Mouse (Mus musculus) liver, postnatal 0 days (tissue): Measurements from ENCODE around the gene Flnb. TPM values are rescaled to one million over a fixed set of nuclear protein-coding genes. Genes with fewer than 3 reads are reported as not detected.

Source experiments
- ATAC-seq: fragments of 200-750 bp; cut with Nextera tagmentation; 2 replicates; pipeline ENCODE4 v1.8.0; 2017; ENCODE audit warnings: mild to moderate bottlenecking, moderate library complexity
- DNase-seq: peaks from one replicate; pipeline ENCODE4 v3.0.0-alpha.2; 2016
- H3K27ac ChIP-seq: fragments of 300-500 bp; sonication (generic); 2 replicates; pipeline ENCODE4 v1.5.1; 2014; ENCODE audit warnings: antibody characterized with exemption, moderate library complexity, mild to moderate bottlenecking, low read depth
- H3K27me3 ChIP-seq: fragments of 300-500 bp; sonication (generic); 2 replicates; pipeline ENCODE4 v1.6.1; 2014; ENCODE audit warnings: low read length, control low read depth, mixed read lengths; ENCODE audit not compliant: insufficient read depth
- H3K36me3 ChIP-seq: fragments of 300-500 bp; sonication (generic); replicated peaks from 2 replicates; pipeline ENCODE4 v1.6.1; 2014; ENCODE audit warnings: mild to moderate bottlenecking, control low read depth, low read length, moderate library complexity, mixed read lengths; ENCODE audit not compliant: insufficient read depth
- H3K4me1 ChIP-seq: fragments of 300-500 bp; sonication (generic); 2 replicates; pipeline ENCODE4 v1.6.1; 2014; ENCODE audit warnings: antibody characterized with exemption, mild to moderate bottlenecking, control low read depth; ENCODE audit not compliant: insufficient read depth
- H3K4me2 ChIP-seq: fragments of 300-500 bp; sonication (generic); 2 replicates; pipeline ENCODE4 v1.6.1; 2014; ENCODE audit warnings: low read depth, mild to moderate bottlenecking, low read length, moderate library complexity, mixed read lengths
- H3K4me3 ChIP-seq: fragments of 300-500 bp; sonication (generic); 2 replicates; pipeline ENCODE4 v1.5.1; 2014; ENCODE audit warnings: low read depth, low read length
- H3K9ac ChIP-seq: fragments of 300-500 bp; sonication (generic); replicated peaks from 2 replicates; pipeline ENCODE4 v1.6.1; 2014; ENCODE audit warnings: mild to moderate bottlenecking, moderate library complexity
- H3K9me3 ChIP-seq: fragments of 300-500 bp; sonication (generic); 2 replicates; pipeline ENCODE4 v1.6.1; 2016; ENCODE audit warnings: mild to moderate bottlenecking, control low read depth, low read length, mixed read lengths
- CTCF ChIP-seq: sonication (generic); IDR thresholded peaks from 2 replicates; pipeline ENCODE4 v1.5.1; 2016; ENCODE audit warnings: antibody characterized with exemption, low read depth
- EP300 ChIP-seq: IDR thresholded peaks from 2 replicates; pipeline ENCODE4 v1.6.1; 2016; ENCODE audit warnings: antibody characterized with exemption, low read depth, mild to moderate bottlenecking
- WGBS: fragments of 180-500 bp; shearing (Covaris S2); extraction: QIAGEN DNeasy Blood & Tissue Kit; methylation state at CpG from one replicate; pipeline ENCODE4 v1.1.7; 2014; ENCODE audit not compliant: insufficient replicate concordance; 5-methylcytosine and 5-hydroxymethylcytosine counted together
- polyA plus RNA-seq: library from polyadenylated mRNA; unstranded; fragments of >200 nt; fragmentation: Nextera tagmentation; extraction: Ambion mirVana; gene quantifications from 2 replicates; pipeline ENCODE4 v1.2.1, GENCODE M21; 2015

The Flnb gene
- polyA plus RNA-seq, 1 experiment from 2014 or later: 2.9 TPM

DNA sequence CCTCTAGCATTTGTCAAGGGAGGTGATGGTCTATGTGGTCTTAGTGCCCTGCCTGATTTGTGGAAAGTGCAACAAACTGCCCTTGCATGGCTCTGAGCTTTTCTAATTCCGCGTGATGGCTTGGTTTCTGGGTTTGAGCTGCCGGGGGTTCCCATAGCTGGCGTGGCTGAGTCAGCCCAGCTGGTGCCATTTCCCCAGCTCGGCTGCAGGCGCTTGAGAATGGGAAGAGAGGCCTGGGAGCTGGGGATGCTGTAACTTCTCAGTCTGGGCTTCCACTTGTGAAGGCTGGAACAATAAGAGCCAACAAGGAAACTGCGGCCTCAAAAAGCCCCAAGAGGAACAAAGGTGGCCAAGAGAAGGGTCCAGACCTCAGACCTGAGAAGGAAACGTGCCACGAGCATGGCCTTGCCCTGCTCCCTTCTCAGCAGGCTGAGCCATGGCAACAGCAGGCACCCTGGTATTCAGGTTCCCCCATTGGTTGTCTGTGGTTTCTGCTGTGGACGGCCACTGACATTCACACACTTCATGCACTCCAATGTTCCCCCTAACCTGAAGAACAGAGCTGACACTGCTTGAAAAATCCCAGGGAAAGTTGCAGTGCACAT, 154.2 kb downstream of the Flnb start:
- DNase-seq (no peak), ATAC-seq (no peak)
- no peak overlapping the region for H3K27ac ChIP-seq
- no peak for TF ChIP-seq EP300
- no peak for TF ChIP-seq CTCF
- H3K9ac ChIP-seq: no peak overlapping the region
- no peaks in the 10 kb centered on the region; the same call in 1 of the 2 replicates for H3K4me1 ChIP-seq
- H3K4me2 ChIP-seq: no peak overlapping the region
- no peak overlapping the region for H3K4me3 ChIP-seq
- no peaks in the 10 kb centered on the region for H3K36me3 ChIP-seq
- no peaks in the 10 kb centered on the region for H3K27me3 ChIP-seq
- H3K9me3 ChIP-seq: no peaks in the 10 kb centered on the region
- WGBS: 41% methylated on average over 10 of the region's 10 CpGs

DNA sequence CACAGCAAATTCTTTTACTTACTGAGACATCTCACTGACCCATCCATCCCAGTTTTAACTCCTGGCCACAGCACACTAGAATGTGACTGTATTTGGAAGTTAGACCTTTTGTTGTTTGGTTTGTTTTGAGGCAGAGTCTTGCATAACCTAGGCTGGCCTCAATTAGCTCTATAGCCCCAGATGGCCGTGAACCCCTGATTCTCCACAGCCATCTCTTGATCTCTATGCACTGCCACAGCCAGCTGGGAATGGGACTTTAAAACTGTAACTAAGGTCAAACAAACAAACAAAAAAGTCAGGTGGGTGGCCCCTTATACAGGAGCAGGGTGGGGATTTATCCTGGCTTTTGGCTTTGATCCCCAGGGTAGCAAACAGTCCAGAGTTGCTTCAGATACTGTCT, 156.9 kb downstream of the Flnb start:
- peak; percentile 56 for ATAC-seq
- WGBS: 43% methylated on average over 1 of the region's 1 CpGs

DNA sequence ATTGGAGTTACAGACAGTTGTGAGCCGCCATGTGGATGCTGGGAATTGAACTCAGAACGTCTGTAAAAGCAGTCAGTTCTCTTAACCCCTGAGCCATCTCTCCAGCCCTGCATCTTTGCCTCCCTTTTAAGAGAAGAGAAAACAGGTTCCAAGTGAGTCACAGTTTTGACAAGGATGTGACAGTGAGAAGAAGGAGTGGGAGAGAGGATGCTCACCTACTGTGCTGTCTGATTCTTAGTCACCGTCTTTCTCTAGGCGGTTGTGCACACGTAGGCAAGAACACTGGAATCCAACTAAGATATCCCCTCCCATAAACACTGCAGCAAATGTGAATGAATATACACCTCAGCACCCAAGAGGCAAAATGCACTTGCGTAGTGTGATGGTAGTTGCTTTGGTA, 157.4 kb downstream of the Flnb start:
- 79% methylated on average over 6 of the region's 6 CpGs for WGBS
- Histone ChIP-seq H3K27me3 (no peaks in the 10 kb centered on the region), H3K4me3 (no peak overlapping the region), H3K4me1 (no peaks in the 10 kb centered on the region; the same call in 1 of the 2 replicates), H3K9me3 (no peaks in the 10 kb centered on the region), H3K27ac (no peak overlapping the region), H3K36me3 (no peaks in the 10 kb centered on the region), H3K9ac (no peak overlapping the region), H3K4me2 (no peak overlapping the region)
- TF ChIP-seq EP300 (no peak), CTCF (no peak)
- no peak for DNase-seq
- ATAC-seq: 0 out of 2 replicates have a peak, but pooled peaks have one; percentile 17

More for the DNA sequence above, 156.9 kb downstream of the Flnb start:
- H3K4me3 ChIP-seq: no peak overlapping the region
- no peak overlapping the region for H3K27ac ChIP-seq
- TF ChIP-seq CTCF: no peak
- TF ChIP-seq EP300: no peak
- H3K27me3 ChIP-seq: no peaks in the 10 kb centered on the region
- no peaks in the 10 kb centered on the region for H3K36me3 ChIP-seq
- no peak overlapping the region for H3K4me2 ChIP-seq
- no peak for DNase-seq
- H3K9me3 ChIP-seq: no peaks in the 10 kb centered on the region
- H3K4me1 ChIP-seq: no peaks in the 10 kb centered on the region; the same call in 1 of the 2 replicates
- H3K9ac ChIP-seq: no peak overlapping the region

DNA sequence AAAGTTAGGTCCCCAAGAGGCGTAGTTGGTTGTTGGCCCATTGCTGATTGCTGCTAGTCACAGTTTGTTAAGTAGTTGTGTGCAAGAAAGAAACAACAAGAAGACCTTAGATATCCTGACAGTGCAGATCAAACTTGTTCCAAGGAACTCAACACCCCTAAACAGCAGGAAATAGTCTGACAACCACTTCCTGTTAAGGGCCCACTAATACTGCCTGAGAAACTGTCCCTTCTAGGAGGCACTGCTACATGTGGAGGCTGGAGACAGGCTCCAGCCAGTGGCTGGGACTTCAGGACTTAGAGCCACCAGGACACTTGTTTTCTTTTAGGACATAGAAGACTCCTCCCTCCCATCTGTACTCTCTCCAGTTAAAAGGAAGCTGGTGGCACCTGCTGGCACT, 159.7 kb downstream of the Flnb start:
- Histone ChIP-seq H3K4me3 (no peak overlapping the region), H3K27ac (0 out of 2 replicates have a peak overlapping the region, but pooled peaks have one; percentile 7), H3K27me3 (no peaks in the 10 kb centered on the region), H3K9ac (no peak overlapping the region), H3K4me2 (no peak overlapping the region), H3K9me3 (no peaks in the 10 kb centered on the region), H3K36me3 (no peaks in the 10 kb centered on the region), H3K4me1 (no peaks in the 10 kb centered on the region; the same call in 1 of the 2 replicates)
- ATAC-seq: no peak
- WGBS: 57% methylated on average over 1 of the region's 1 CpGs
- no peak for TF ChIP-seq CTCF
- TF ChIP-seq EP300: no peak
- DNase-seq: no peak

DNA sequence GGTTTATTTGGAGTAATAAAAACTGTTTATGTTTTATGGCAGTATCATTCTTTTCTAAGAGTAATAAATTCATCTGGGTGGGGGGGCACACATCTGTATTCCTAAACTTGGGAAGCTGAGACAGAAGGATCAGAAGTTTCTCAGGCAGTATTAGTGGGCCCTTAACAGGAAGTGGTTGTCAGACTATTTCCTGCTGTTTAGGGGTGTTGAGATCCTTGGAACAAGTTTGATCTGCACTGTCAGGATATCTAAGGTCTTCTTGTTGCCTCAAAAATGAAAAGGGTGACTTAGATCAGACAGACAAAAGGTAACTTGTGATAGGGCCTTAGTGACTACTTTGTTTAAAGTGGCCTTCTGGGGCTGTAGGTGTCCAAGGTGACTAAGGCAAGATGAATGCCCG, 160.4 kb downstream of the Flnb start:
- no peaks in the 10 kb centered on the region for H3K27me3 ChIP-seq
- no peak overlapping the region for H3K27ac ChIP-seq
- no peak for TF ChIP-seq CTCF
- TF ChIP-seq EP300: no peak
- no peaks in the 10 kb centered on the region for H3K9me3 ChIP-seq
- WGBS: 59% methylated on average over 1 of the region's 1 CpGs
- H3K4me1 ChIP-seq: no peaks in the 10 kb centered on the region; the same call in 1 of the 2 replicates
- H3K4me3 ChIP-seq: no peak overlapping the region
- no peak overlapping the region for H3K9ac ChIP-seq
- ATAC-seq (no peak), DNase-seq (no peak)
- no peak overlapping the region for H3K4me2 ChIP-seq
- H3K36me3 ChIP-seq: no peaks in the 10 kb centered on the region

DNA sequence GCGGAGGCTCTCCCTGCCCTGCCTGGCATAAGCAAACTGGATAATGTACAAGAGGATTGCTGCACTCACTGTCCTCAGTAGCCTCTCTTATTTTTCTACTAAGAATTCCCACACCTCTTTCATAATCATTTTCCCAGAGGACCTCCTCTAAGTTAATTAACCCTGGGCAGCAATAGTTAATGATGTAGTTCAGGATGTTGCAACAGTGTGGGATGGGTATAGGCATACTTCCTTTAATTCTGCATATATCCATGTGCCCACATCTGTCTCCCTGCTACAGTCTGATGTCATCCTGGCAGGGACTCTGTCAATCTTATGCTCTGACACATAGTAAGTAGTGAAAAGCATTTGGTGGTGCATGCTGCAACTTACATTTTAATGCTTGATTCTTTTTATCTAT, 163.5 kb downstream of the Flnb start:
- no peak overlapping the region for H3K4me3 ChIP-seq
- no peak for ATAC-seq
- no peak overlapping the region for H3K4me2 ChIP-seq
- H3K4me1 ChIP-seq: no peaks in the 10 kb centered on the region
- no peak for DNase-seq
- TF ChIP-seq EP300 (no peak), CTCF (no peak)
- no peak overlapping the region for H3K9ac ChIP-seq
- 90% methylated on average over 1 of the region's 1 CpGs for WGBS
- no peaks in the 10 kb centered on the region for H3K27me3 ChIP-seq
- H3K9me3 ChIP-seq: no peaks in the 10 kb centered on the region
- no peak overlapping the region for H3K27ac ChIP-seq
- H3K36me3 ChIP-seq: no peaks in the 10 kb centered on the region

DNA sequence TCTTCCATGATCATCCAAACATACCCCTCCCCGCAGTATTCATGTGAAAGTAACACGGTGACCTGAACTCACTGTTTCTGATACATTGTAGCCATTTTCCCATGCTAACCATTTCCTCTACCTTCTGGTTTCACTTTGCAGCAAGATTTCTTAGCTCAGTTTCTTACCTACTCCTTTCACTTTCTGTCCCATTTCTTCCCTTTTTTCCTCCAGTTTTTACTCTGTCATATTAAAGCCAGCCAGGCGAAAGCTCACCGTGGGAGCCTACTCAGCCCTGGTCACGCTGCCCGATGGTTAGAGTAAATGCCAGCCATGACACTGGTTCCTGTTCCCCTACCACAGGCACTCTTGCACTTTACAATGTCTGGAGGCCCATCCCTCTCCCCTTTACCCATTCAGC, 169.2 kb downstream of the Flnb start:
- ATAC-seq: no peak
- Histone ChIP-seq H3K27ac (0 out of 2 replicates have a peak overlapping the region, but pooled peaks have one; percentile 3), H3K4me2 (no peak overlapping the region), H3K36me3 (no peaks in the 10 kb centered on the region), H3K27me3 (no peaks in the 10 kb centered on the region), H3K9ac (no peak overlapping the region), H3K4me3 (no peak overlapping the region), H3K9me3 (no peaks in the 10 kb centered on the region), H3K4me1 (peaks cover 1% of the 10 kb centered on the region)
- DNase-seq: no peak
- no peak for TF ChIP-seq CTCF
- WGBS: 72% methylated on average over 6 of the region's 6 CpGs
